12 mouse cellular contexts compared by ENCODE assay signal in the genomic region with DNA sequence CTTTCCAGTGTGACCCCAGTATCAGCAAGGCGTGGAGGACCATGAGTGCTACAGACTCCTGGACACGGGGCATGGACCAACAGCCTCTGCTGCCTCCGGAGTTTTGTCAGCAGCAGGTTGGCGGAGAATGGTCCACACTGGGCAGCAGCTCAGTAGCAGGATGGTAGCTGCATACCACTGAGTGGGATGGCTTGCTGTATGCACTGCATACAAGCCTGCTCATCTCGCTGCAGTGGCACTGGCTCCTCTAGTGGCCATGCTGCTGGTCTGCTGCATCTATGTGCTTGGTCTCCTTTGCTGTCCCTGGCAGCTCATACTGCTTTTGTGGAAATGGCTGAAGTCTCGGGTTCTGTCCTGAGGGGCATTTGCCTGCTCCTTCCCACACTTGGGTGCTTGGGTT. TPM values are rescaled to one million over a fixed set of nuclear protein-coding genes. Genes with fewer than 3 reads are reported as not detected.
DNase-seq lines count a peak whose midpoint lies in the region; ATAC-seq and TF ChIP-seq lines count a peak whose summit lies in the region.
"Had no signal": no experiment of that assay in that cellular context is flagged by ENCODE, and none has a peak within 500 bp of the region (broad histone marks: within the 10 kb centered on the region; RNA-seq: fewer than 3 reads in every experiment).

No protein-coding gene starts in this region.

- no peak overlapping the region for H3K4me2 ChIP-seq in forebrain, postnatal 0 days (ENCODE audit: low read depth)
- no peak overlapping the region for H3K4me2 ChIP-seq in midbrain, embryonic 14.5 days (ENCODE audit: low read length)
- no peak overlapping the region for H3K4me2 ChIP-seq in embryonic facial prominence, embryonic 13.5 days
- H3K4me2 ChIP-seq: hindbrain, embryonic 12.5 days had no signal

- TF ChIP-seq CTCF in forebrain, postnatal 0 days (IDR thresholded peaks at IDR 0.05; ENCODE audit: low read depth): peak; percentile 65

- no peak for DNase-seq in forebrain, postnatal 0 days
- no peak for DNase-seq in forebrain, embryonic 10.5 days (ENCODE audit: extremely low spot score, low spot score)
- DNase-seq in kidney, postnatal 4 days: peak; percentile 25 to 46
- no peak for DNase-seq in kidney, postnatal 25 days
- DNase-seq in midbrain, embryonic 14.5 days: peak; percentile 30
- DNase-seq in midbrain, embryonic 10.5 days (ENCODE audit: low spot score): no peak
- DNase-seq in urinary bladder, adult 18-20 months (ENCODE audit: low spot score in 2 of 2): no peak
- DNase-seq: heart, adult 18-20 months; lung, postnatal 14 days had no signal

- H3K4me3 ChIP-seq in forebrain, postnatal 0 days (ENCODE audit: low read depth, low read length): no peak overlapping the region
- H3K4me3 ChIP-seq in forebrain, embryonic 10.5 days: no peak overlapping the region
- no peak overlapping the region for H3K4me3 ChIP-seq in midbrain, embryonic 14.5 days (replicated peaks; ENCODE audit: low read depth, low read length)
- no peak overlapping the region for H3K4me3 ChIP-seq in midbrain, embryonic 10.5 days
- no peak overlapping the region for H3K4me3 ChIP-seq in embryonic facial prominence, embryonic 13.5 days
- H3K4me3 ChIP-seq: hindbrain, embryonic 12.5 days had no signal

- no peaks in the 10 kb centered on the region; the same call in 1 of the 2 replicates for H3K4me1 ChIP-seq in forebrain, postnatal 0 days (ENCODE audit: insufficient read depth)
- peaks cover 40% of the 10 kb centered on the region for H3K4me1 ChIP-seq in forebrain, embryonic 10.5 days
- H3K4me1 ChIP-seq in midbrain, embryonic 14.5 days (ENCODE audit: control insufficient read depth, insufficient read depth, low read length): peaks cover 3% of the 10 kb centered on the region; the same call in 1 of the 2 replicates
- peaks cover 41% of the 10 kb centered on the region for H3K4me1 ChIP-seq in midbrain, embryonic 10.5 days
- peaks cover 29% of the 10 kb centered on the region for H3K4me1 ChIP-seq in embryonic facial prominence, embryonic 13.5 days

- 80% methylated on average over 6 of the region's 6 CpGs for WGBS in forebrain, postnatal 0 days
- 84% methylated on average over 6 of the region's 6 CpGs for WGBS in forebrain, embryonic 10.5 days
- WGBS in midbrain, embryonic 14.5 days: 78% methylated on average over 6 of the region's 6 CpGs
- 86% methylated on average over 6 of the region's 6 CpGs for WGBS in midbrain, embryonic 10.5 days
- WGBS in embryonic facial prominence, embryonic 13.5 days: 60% methylated on average over 6 of the region's 6 CpGs

- H3K27me3 ChIP-seq in forebrain, postnatal 0 days (ENCODE audit: insufficient read depth, low read length): no peaks in the 10 kb centered on the region
- H3K27me3 ChIP-seq in forebrain, embryonic 10.5 days (ENCODE audit: poor library complexity, severe bottlenecking): no peaks in the 10 kb centered on the region
- H3K27me3 ChIP-seq in midbrain, embryonic 14.5 days (ENCODE audit: control insufficient read depth, insufficient read depth, low read length): no peaks in the 10 kb centered on the region
- H3K27me3 ChIP-seq in midbrain, embryonic 10.5 days (ENCODE audit: low read depth, poor library complexity, severe bottlenecking): no peaks in the 10 kb centered on the region
- no peaks in the 10 kb centered on the region for H3K27me3 ChIP-seq in embryonic facial prominence, embryonic 13.5 days
- H3K27me3 ChIP-seq: hindbrain, embryonic 12.5 days had no signal

- H3K36me3 ChIP-seq in forebrain, postnatal 0 days (ENCODE audit: insufficient read depth): no peaks in the 10 kb centered on the region
- H3K36me3 ChIP-seq in forebrain, embryonic 10.5 days (replicated peaks): no peaks in the 10 kb centered on the region
- H3K36me3 ChIP-seq in midbrain, embryonic 14.5 days (ENCODE audit: control insufficient read depth, insufficient read depth, low read length): no peaks in the 10 kb centered on the region
- H3K36me3 ChIP-seq in midbrain, embryonic 10.5 days: no peaks in the 10 kb centered on the region
- H3K36me3 ChIP-seq in embryonic facial prominence, embryonic 13.5 days: no peaks in the 10 kb centered on the region
- H3K36me3 ChIP-seq: hindbrain, embryonic 12.5 days had no signal

- no peak overlapping the region for H3K27ac ChIP-seq in forebrain, postnatal 0 days (ENCODE audit: low read depth, low read length)
- H3K27ac ChIP-seq in forebrain, embryonic 10.5 days: no peak overlapping the region
- no peak overlapping the region for H3K27ac ChIP-seq in midbrain, embryonic 14.5 days (replicated peaks; ENCODE audit: low read depth, low read length)
- no peak overlapping the region for H3K27ac ChIP-seq in midbrain, embryonic 10.5 days (replicated peaks)
- H3K27ac ChIP-seq in embryonic facial prominence, embryonic 13.5 days: 0 out of 2 replicates have a peak overlapping the region, but pooled peaks have one; percentile 28
- H3K27ac ChIP-seq: hindbrain, embryonic 12.5 days had no signal

- no peak overlapping the region for H3K9ac ChIP-seq in forebrain, postnatal 0 days
- no peak overlapping the region for H3K9ac ChIP-seq in midbrain, embryonic 14.5 days (replicated peaks; ENCODE audit: low read length)
- H3K9ac ChIP-seq in embryonic facial prominence, embryonic 13.5 days: no peak overlapping the region
- H3K9ac ChIP-seq: hindbrain, embryonic 12.5 days had no signal

- H3K9me3 ChIP-seq in forebrain, postnatal 0 days (ENCODE audit: low read length): no peaks in the 10 kb centered on the region
- no peaks in the 10 kb centered on the region for H3K9me3 ChIP-seq in forebrain, embryonic 10.5 days
- no peaks in the 10 kb centered on the region for H3K9me3 ChIP-seq in midbrain, embryonic 14.5 days (ENCODE audit: control insufficient read depth, low read length)
- no peaks in the 10 kb centered on the region for H3K9me3 ChIP-seq in midbrain, embryonic 10.5 days (replicated peaks)
- H3K9me3 ChIP-seq in embryonic facial prominence, embryonic 13.5 days: no peaks in the 10 kb centered on the region
- H3K9me3 ChIP-seq: hindbrain, embryonic 12.5 days had no signal

- no peak for ATAC-seq in forebrain, postnatal 0 days
- ATAC-seq in midbrain, embryonic 14.5 days (ENCODE audit: low FRiP score, low TSS enrichment): no peak
- ATAC-seq in embryonic facial prominence, embryonic 13.5 days (ENCODE audit: insufficient number of reproducible peaks, insufficient read depth, low FRiP score, low TSS enrichment, low read depth): no peak
- ATAC-seq: CD4-positive, CD25-positive, alpha-beta regulatory T cell, adult 4 months had no signal

RNA-seq across cellular contexts. Expression of gene Rptor, which starts 34.8 kb away (rescaled TPM):
- total RNA-seq in forebrain, postnatal 0 days (2014; rRNA removed): 38.4 and 46.7 TPM in 2 replicates
- polyA plus RNA-seq in forebrain, postnatal 0 days (2015; fragmentation: Nextera tagmentation; extraction: Ambion mirVana): 5.0 and 8.0 TPM in 2 replicates
- polyA plus RNA-seq in forebrain, embryonic 10.5 days (2016; fragmentation: Nextera tagmentation; extraction: Ambion mirVana): 12.8 and 13.0 TPM in 2 replicates
- polyA plus RNA-seq in midbrain, embryonic 14.5 days (2014; fragmentation: Nextera tagmentation; extraction: Ambion mirVana): 10.8 and 12.4 TPM in 2 replicates
- polyA plus RNA-seq in midbrain, embryonic 10.5 days (2016; fragmentation: Nextera tagmentation; extraction: Ambion mirVana): 11.0 and 12.1 TPM in 2 replicates
- polyA plus RNA-seq in embryonic facial prominence, embryonic 13.5 days (2015; fragmentation: Nextera tagmentation; extraction: Ambion mirVana): 10.8 and 12.5 TPM in 2 replicates

Comparison
In these comparisons a context has a peak if more than half of its experiments do, and no peak if none do; other contexts are left out.
1. DNase-seq: peak in kidney, postnatal 4 days (2 of 2) and midbrain, embryonic 14.5 days (single experiment); none in forebrain, postnatal 0 days (single experiment), forebrain, embryonic 10.5 days (single experiment), kidney, postnatal 25 days (0 of 2), midbrain, embryonic 10.5 days (single experiment) and urinary bladder, adult 18-20 months (0 of 2).